ENCODE assay signal across 23 mouse cellular contexts in genomic region chr5:83741913-83742312, GRCm38 (mm10).
DNase-seq lines count a peak whose midpoint lies in the region; ATAC-seq and TF ChIP-seq lines count a peak whose summit lies in the region.
"Had no signal": no experiment of that assay in that cellular context is flagged by ENCODE, and none has a peak within 500 bp of the region (broad histone marks: within the 10 kb centered on the region; RNA-seq: fewer than 3 reads in every experiment).

No protein-coding gene starts in this region.

- no peaks in the 10 kb centered on the region for H3K4me1 ChIP-seq in kidney, adult 2 months (ENCODE audit: control insufficient read depth, insufficient read depth, low read length)
- H3K4me1 ChIP-seq in kidney, embryonic 14.5 days (ENCODE audit: control insufficient read depth, insufficient read depth, low read length) = no peaks in the 10 kb centered on the region
- no peaks in the 10 kb centered on the region for H3K4me1 ChIP-seq in intestine, embryonic 16.5 days (ENCODE audit: control insufficient read depth, insufficient read depth, low read length)
- H3K4me1 ChIP-seq in forebrain, embryonic 13.5 days = no peaks in the 10 kb centered on the region
- H3K4me1 ChIP-seq: embryonic facial prominence, embryonic 13.5 days; embryonic facial prominence, embryonic 15.5 days; forebrain, embryonic 10.5 days; forebrain, embryonic 12.5 days; forebrain, embryonic 15.5 days had no signal

- no peak for TF ChIP-seq POLR2A in kidney, adult 2 months (IDR thresholded peaks at IDR 0.05; ENCODE audit: low read depth, low read length)

- no peak for TF ChIP-seq CTCF in kidney, adult 2 months (conservative IDR thresholded peaks at IDR 0.05; ENCODE audit: insufficient read depth, insufficient read length, low read depth, low read length)

- H3K4me3 ChIP-seq in kidney, adult 2 months (ENCODE audit: insufficient read depth, low read depth, low read length) = no peak overlapping the region
- no peak overlapping the region for H3K4me3 ChIP-seq in kidney, embryonic 14.5 days (ENCODE audit: low read length)
- H3K4me3 ChIP-seq in intestine, embryonic 16.5 days (ENCODE audit: low read length) = no peak overlapping the region
- no peak overlapping the region for H3K4me3 ChIP-seq in forebrain, embryonic 13.5 days
- H3K4me3 ChIP-seq: embryonic facial prominence, embryonic 13.5 days; embryonic facial prominence, embryonic 15.5 days; erythroblast, embryonic 14.5 days; forebrain, embryonic 10.5 days; forebrain, embryonic 12.5 days; forebrain, embryonic 15.5 days had no signal

- no peaks in the 10 kb centered on the region for H3K36me3 ChIP-seq in kidney, adult 2 months (ENCODE audit: control insufficient read depth, insufficient read depth, low read length)
- no peaks in the 10 kb centered on the region for H3K36me3 ChIP-seq in kidney, embryonic 14.5 days (ENCODE audit: control insufficient read depth, insufficient read depth, low read length)
- H3K36me3 ChIP-seq in intestine, embryonic 16.5 days (ENCODE audit: control insufficient read depth, insufficient read depth, low read length) = no peaks in the 10 kb centered on the region
- no peaks in the 10 kb centered on the region for H3K36me3 ChIP-seq in forebrain, embryonic 13.5 days (ENCODE audit: poor library complexity, severe bottlenecking)
- H3K36me3 ChIP-seq: embryonic facial prominence, embryonic 13.5 days; embryonic facial prominence, embryonic 15.5 days; forebrain, embryonic 10.5 days; forebrain, embryonic 12.5 days; forebrain, embryonic 15.5 days had no signal

- no peak overlapping the region for H3K27ac ChIP-seq in kidney, adult 2 months (ENCODE audit: insufficient read depth, low read depth, low read length)
- no peak overlapping the region for H3K27ac ChIP-seq in kidney, embryonic 14.5 days (ENCODE audit: low read depth, low read length)
- no peak overlapping the region for H3K27ac ChIP-seq in intestine, embryonic 16.5 days (ENCODE audit: low read length)
- H3K27ac ChIP-seq in forebrain, embryonic 13.5 days = no peak overlapping the region
- H3K27ac ChIP-seq: embryonic facial prominence, embryonic 13.5 days; embryonic facial prominence, embryonic 15.5 days; forebrain, embryonic 10.5 days; forebrain, embryonic 12.5 days; forebrain, embryonic 15.5 days had no signal

- peak; percentile 52 for DNase-seq in kidney, adult 2 months
- peak; percentile 69 for DNase-seq in kidney, adult 9 months
- no peak for DNase-seq in kidney, postnatal 4 days
- no peak for DNase-seq in layer of hippocampus, adult 9-11 months
- DNase-seq: adrenal gland, adult 2 months; adrenal gland, postnatal 10 days; adrenal gland, postnatal 25 days; cerebellum, adult 11 months; cerebellum, adult 18-20 months; cerebellum, adult 8-10 months; cerebellum, adult 9-11 months; cerebellum, postnatal 14 days; cerebellum, postnatal 36 days; embryo, embryonic 11 days had no signal

- no peaks in the 10 kb centered on the region for H3K9me3 ChIP-seq in kidney, embryonic 14.5 days (ENCODE audit: control insufficient read depth, low read length)
- no peaks in the 10 kb centered on the region for H3K9me3 ChIP-seq in intestine, embryonic 16.5 days (ENCODE audit: control insufficient read depth, low read length)
- H3K9me3 ChIP-seq in forebrain, embryonic 13.5 days (replicated peaks) = no peaks in the 10 kb centered on the region
- H3K9me3 ChIP-seq: embryonic facial prominence, embryonic 13.5 days; embryonic facial prominence, embryonic 15.5 days; forebrain, embryonic 10.5 days; forebrain, embryonic 12.5 days; forebrain, embryonic 15.5 days had no signal

- no peak overlapping the region for H3K9ac ChIP-seq in kidney, embryonic 14.5 days (ENCODE audit: low read depth, low read length)
- H3K9ac ChIP-seq in intestine, embryonic 16.5 days (ENCODE audit: low read depth, low read length) = no peak overlapping the region
- no peak overlapping the region for H3K9ac ChIP-seq in forebrain, embryonic 13.5 days
- H3K9ac ChIP-seq: embryonic facial prominence, embryonic 13.5 days; embryonic facial prominence, embryonic 15.5 days; forebrain, embryonic 12.5 days; forebrain, embryonic 15.5 days had no signal

- 58% methylated on average over 3 of the region's 3 CpGs for WGBS in kidney, adult 2 months
- WGBS in kidney, embryonic 14.5 days = 81% methylated on average over 3 of the region's 3 CpGs
- WGBS in intestine, embryonic 16.5 days = 65% methylated on average over 3 of the region's 3 CpGs
- 93% methylated on average over 3 of the region's 3 CpGs for WGBS in forebrain, embryonic 13.5 days

- H3K27me3 ChIP-seq in kidney, adult 2 months (replicated peaks; ENCODE audit: control insufficient read depth, insufficient read depth, low read length) = no peaks in the 10 kb centered on the region
- no peaks in the 10 kb centered on the region for H3K27me3 ChIP-seq in kidney, embryonic 14.5 days (ENCODE audit: control insufficient read depth, insufficient read depth, low read length)
- no peaks in the 10 kb centered on the region for H3K27me3 ChIP-seq in intestine, embryonic 16.5 days (replicated peaks; ENCODE audit: control insufficient read depth, insufficient read depth, low read length)
- no peaks in the 10 kb centered on the region for H3K27me3 ChIP-seq in forebrain, embryonic 13.5 days
- H3K27me3 ChIP-seq: embryonic facial prominence, embryonic 13.5 days; embryonic facial prominence, embryonic 15.5 days; forebrain, embryonic 12.5 days; forebrain, embryonic 15.5 days had no signal

- ATAC-seq in kidney, embryonic 14.5 days (ENCODE audit: low FRiP score, low TSS enrichment) = no peak
- ATAC-seq in intestine, embryonic 16.5 days = peak; percentile 90
- no peak for ATAC-seq in forebrain, embryonic 13.5 days
- ATAC-seq: forebrain, embryonic 15.5 days had no signal

- H3K4me2 ChIP-seq in kidney, embryonic 14.5 days (replicated peaks; ENCODE audit: low read depth, low read length) = no peak overlapping the region
- no peak overlapping the region for H3K4me2 ChIP-seq in intestine, embryonic 16.5 days (ENCODE audit: low read depth, low read length)
- no peak overlapping the region for H3K4me2 ChIP-seq in forebrain, embryonic 13.5 days
- H3K4me2 ChIP-seq: embryonic facial prominence, embryonic 13.5 days; embryonic facial prominence, embryonic 15.5 days; forebrain, embryonic 12.5 days; forebrain, embryonic 15.5 days had no signal

Comparison
In these comparisons a context has a peak if more than half of its experiments do, and no peak if none do; other contexts are left out.
1. DNase-seq: peak in kidney, adult 2 months (single experiment) and kidney, adult 9 months (single experiment); none in kidney, postnatal 4 days (0 of 2) and layer of hippocampus, adult 9-11 months (single experiment).